Mouse (Mus musculus) kidney, embryonic 15.5 days (tissue): ENCODE measurements around the gene Atp6v0d1. TPM values are rescaled to one million over a fixed set of nuclear protein-coding genes. Genes with fewer than 3 reads are reported as not detected.
"Not testable (repeated sequence)": the region's sequence is repeated elsewhere in the genome, so short reads cannot be mapped to it uniquely, and the experiment has no call there.

ENCODE experiments used
- ATAC-seq: fragments of 200-750 bp; cut with Nextera tagmentation; replicated peaks from 2 replicates; pipeline ENCODE4 v1.8.0; 2017; ENCODE audit warnings: moderate TSS enrichment; ENCODE audit not compliant: low FRiP score
- H3K27ac ChIP-seq: fragments of 300-500 bp; sonication (generic); 2 replicates; pipeline ENCODE4 v1.5.1; 2015; ENCODE audit warnings: mild to moderate bottlenecking, inconsistent platforms
- H3K27me3 ChIP-seq: fragments of 300-500 bp; sonication (generic); 2 replicates; pipeline ENCODE4 v1.6.1; 2015; ENCODE audit warnings: inconsistent platforms
- H3K36me3 ChIP-seq: fragments of 300-500 bp; sonication (generic); 2 replicates; pipeline ENCODE4 v1.6.1; 2015; ENCODE audit warnings: inconsistent platforms
- H3K4me1 ChIP-seq: fragments of 300-500 bp; sonication (generic); 2 replicates; pipeline ENCODE4 v1.6.1; 2015; ENCODE audit warnings: inconsistent platforms
- H3K4me2 ChIP-seq: fragments of 300-500 bp; sonication (generic); 2 replicates; pipeline ENCODE4 v1.6.1; 2015; ENCODE audit warnings: moderate library complexity, mild to moderate bottlenecking, inconsistent platforms
- H3K4me3 ChIP-seq: fragments of 300-500 bp; sonication (generic); replicated peaks from 2 replicates; pipeline ENCODE4 v1.5.1; 2015; ENCODE audit warnings: mild to moderate bottlenecking, inconsistent platforms
- H3K9ac ChIP-seq: fragments of 300-500 bp; sonication (generic); 2 replicates; pipeline ENCODE4 v1.6.1; 2015; ENCODE audit warnings: mild to moderate bottlenecking, inconsistent platforms
- H3K9me3 ChIP-seq: fragments of 300-500 bp; sonication (generic); replicated peaks from 2 replicates; pipeline ENCODE4 v1.6.1; 2016; ENCODE audit warnings: inconsistent platforms
- WGBS: fragments of 180-500 bp; shearing (Covaris S2); methylation state at CpG from one replicate; pipeline ENCODE4 v1.1.7; 2015; ENCODE audit warnings: mixed read lengths; 5-methylcytosine and 5-hydroxymethylcytosine counted together
- polyA plus RNA-seq: library from polyadenylated mRNA; unstranded; fragments of >200 nt; fragmentation: Nextera tagmentation; extraction: Ambion mirVana; gene quantifications from 2 replicates; pipeline ENCODE4 v1.2.1, GENCODE M21; 2015

Atp6v0d1 gene
- polyA plus RNA-seq, 1 experiment from 2014 or later: 88.3 TPM

- Histone ChIP-seq H3K4me1 (peaks cover 47% of the 10 kb centered on the region), H3K4me3 (peak within 1 kb of the TSS; percentile 81), H3K27me3 (no peaks in the 10 kb centered on the region), H3K27ac (peak within 1 kb of the TSS; percentile 95), H3K36me3 (no peaks in the 10 kb centered on the region), H3K9ac (peak within 1 kb of the TSS; percentile 89), H3K9me3 (no peaks in the 10 kb centered on the region), H3K4me2 (peak within 1 kb of the TSS; percentile 83)
- 0% methylated on average over 41 of the region's 42 CpGs for WGBS
- ATAC-seq: peak; percentile 76
These were observed 39.0 kb upstream of the Atp6v0d1 start, which contains the start of gene Ripor1 for GRCm38 (mm10) chr8:105604804-105605381. Gene Ripor1 (plus strand): TSS chr8:105605255.

DNA sequence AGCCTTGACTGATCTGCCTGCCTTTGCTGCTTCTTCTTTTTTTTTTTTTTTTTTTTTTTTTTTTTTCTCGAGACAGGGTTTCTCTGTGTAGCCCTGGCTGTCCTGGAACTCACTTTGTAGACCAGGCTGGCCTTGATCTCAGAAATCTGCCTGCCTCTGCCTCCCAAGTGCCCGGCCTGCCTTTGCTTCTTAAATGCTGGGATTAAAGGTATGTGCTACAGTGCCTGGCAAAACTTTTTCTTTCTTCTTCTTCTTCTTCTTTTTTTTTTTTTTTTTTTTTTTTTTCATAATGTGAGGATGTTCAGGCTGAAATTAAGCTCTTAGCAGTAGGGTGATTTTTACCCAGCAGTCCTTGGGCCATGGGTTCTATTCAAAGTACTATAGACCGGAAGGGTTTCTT lies 36.7 kb upstream of the Atp6v0d1 start:
- WGBS: 80% methylated on average over 3 of the region's 3 CpGs

GRCm38 (mm10) chr8:105601301-105601700 lies 35.5 kb upstream of the Atp6v0d1 start:
- peaks cover 24% of the 10 kb centered on the region for H3K4me1 ChIP-seq
- no peaks in the 10 kb centered on the region for H3K36me3 ChIP-seq
- no peaks in the 10 kb centered on the region for H3K27me3 ChIP-seq
- H3K27ac ChIP-seq: no peak overlapping the region
- no peak overlapping the region for H3K9ac ChIP-seq
- no peak overlapping the region for H3K4me3 ChIP-seq
- 74% methylated on average over 5 of the region's 5 CpGs for WGBS
- H3K9me3 ChIP-seq: no peaks in the 10 kb centered on the region
- ATAC-seq: no peak
- no peak overlapping the region for H3K4me2 ChIP-seq

More for the DNA sequence above, 36.7 kb upstream of the Atp6v0d1 start:
- H3K9ac ChIP-seq, H3K27ac ChIP-seq, H3K4me3 ChIP-seq, H3K36me3 ChIP-seq, H3K27me3 ChIP-seq, H3K4me2 ChIP-seq, ATAC-seq, H3K9me3 ChIP-seq: not testable (repeated sequence)
- H3K4me1 ChIP-seq: peaks cover 28% of the 10 kb centered on the region

DNA sequence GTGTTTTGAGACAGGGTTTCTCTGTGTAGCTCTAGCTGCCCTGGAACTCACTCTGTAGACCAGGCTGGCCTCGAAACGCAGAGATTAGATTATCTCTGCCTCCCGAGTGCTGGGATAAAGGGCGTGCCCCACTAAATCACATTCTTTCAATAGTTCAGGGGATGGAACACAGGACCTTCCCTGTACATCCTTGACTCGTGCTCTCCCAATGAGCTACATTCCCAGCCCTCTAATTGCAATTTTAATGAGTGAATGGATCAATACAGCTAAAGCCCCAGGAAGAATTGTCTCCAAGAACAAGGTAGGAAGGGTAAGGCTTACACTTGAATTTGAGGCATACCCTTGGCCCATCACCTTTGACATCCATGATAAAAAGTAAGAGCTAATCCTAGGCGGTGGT lies 32.9 kb upstream of the Atp6v0d1 start:
- H3K27me3 ChIP-seq: no peaks in the 10 kb centered on the region
- WGBS: 82% methylated on average over 6 of the region's 6 CpGs
- H3K4me1 ChIP-seq: peaks cover 27% of the 10 kb centered on the region
- H3K4me2 ChIP-seq: no peak overlapping the region
- H3K27ac ChIP-seq: no peak overlapping the region
- H3K4me3 ChIP-seq: no peak overlapping the region
- no peaks in the 10 kb centered on the region for H3K36me3 ChIP-seq
- ATAC-seq: no peak
- no peaks in the 10 kb centered on the region for H3K9me3 ChIP-seq
- H3K9ac ChIP-seq: no peak overlapping the region

DNA sequence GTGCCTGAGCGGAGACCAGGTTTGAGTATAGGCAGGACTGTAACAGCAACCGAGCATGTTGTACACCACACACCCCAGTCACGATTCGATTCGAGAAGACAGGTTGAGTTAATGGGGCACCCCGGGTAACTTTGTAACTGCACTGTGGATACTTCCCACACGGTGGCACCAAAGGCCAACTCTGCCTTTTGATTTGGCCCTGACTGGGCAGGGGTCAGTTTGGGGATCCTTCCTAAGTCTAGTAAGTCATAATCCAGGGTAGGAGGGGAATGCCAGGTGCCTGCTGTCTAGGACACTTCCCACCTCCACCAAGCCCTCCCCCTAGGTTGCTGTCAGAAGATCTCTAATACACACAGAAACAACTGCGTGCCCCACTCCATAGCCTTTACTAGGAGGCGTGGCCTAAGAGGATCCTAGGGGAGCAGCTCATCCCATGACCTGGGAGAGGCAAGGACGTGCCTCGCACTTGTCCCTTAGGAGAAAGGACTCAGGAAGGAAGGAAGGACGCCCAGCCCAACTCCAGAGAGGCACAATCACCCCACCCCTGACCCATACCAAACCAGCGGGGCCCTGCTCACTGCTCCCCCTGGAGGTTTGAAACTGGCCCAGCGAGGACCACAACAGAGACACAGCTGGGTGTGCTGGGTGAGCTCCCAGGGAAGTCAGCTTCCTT lies 30.7 kb upstream of the Atp6v0d1 start:
- Histone ChIP-seq H3K9me3 (no peaks in the 10 kb centered on the region), H3K27ac (0 out of 2 replicates have a peak overlapping the region, but pooled peaks have one; percentile 9), H3K36me3 (no peaks in the 10 kb centered on the region), H3K4me1 (peaks cover 30% of the 10 kb centered on the region), H3K4me3 (peak overlapping the region; percentile 29), H3K27me3 (no peaks in the 10 kb centered on the region), H3K4me2 (peak overlapping the region; percentile 57), H3K9ac (no peak overlapping the region)
- 4% methylated on average over 14 of the region's 14 CpGs for WGBS
- ATAC-seq: peak; percentile 72

DNA sequence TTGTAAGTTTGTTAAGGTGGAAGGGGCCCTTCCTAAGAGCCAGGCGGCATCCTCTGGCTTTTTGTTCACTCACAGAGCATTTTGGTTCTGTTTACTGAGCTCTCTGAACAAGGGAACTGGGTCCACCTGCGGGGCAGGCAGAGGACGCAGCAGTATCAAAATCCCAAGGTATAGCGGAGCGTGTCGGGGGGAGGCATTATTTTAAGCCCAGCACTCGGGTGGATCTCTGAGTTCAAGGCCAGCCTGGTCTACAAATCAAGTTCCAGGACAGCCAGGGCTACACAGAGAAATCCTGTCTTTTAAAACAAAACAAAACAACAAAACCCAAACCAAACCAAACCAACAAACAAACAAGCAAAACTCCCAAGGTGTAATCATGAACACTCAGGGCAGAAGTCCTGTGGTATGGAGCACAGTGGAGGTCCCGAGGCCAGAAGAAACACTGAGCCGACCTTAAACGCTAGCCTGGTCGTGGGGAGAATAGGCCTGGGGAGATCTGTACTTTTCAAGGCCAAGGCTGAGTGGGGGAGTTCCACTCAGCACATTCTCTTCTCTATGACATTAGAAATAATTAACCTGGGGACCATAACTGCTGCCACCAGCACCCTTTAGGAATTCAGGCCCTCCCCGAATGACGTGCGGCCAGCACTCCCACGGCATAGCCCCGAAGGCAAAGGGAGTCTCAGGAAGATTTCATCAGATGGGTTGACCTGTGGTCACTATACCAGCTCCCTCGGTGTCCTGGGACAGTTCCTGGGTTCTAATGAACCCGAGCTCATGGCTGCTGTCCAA lies 28.8 kb upstream of the Atp6v0d1 start:
- H3K27me3 ChIP-seq: no peaks in the 10 kb centered on the region
- 60% methylated on average over 18 of the region's 18 CpGs for WGBS
- peak; percentile 67 for ATAC-seq
- H3K4me3 ChIP-seq: peak overlapping the region; percentile 15
- H3K27ac ChIP-seq: peak overlapping the region; percentile 83
- no peaks in the 10 kb centered on the region for H3K36me3 ChIP-seq
- peak overlapping the region; percentile 51 for H3K4me2 ChIP-seq
- H3K9me3 ChIP-seq: no peaks in the 10 kb centered on the region
- 0 out of 2 replicates have a peak overlapping the region, but pooled peaks have one; percentile 17 for H3K9ac ChIP-seq
- H3K4me1 ChIP-seq: peaks cover 30% of the 10 kb centered on the region

DNA sequence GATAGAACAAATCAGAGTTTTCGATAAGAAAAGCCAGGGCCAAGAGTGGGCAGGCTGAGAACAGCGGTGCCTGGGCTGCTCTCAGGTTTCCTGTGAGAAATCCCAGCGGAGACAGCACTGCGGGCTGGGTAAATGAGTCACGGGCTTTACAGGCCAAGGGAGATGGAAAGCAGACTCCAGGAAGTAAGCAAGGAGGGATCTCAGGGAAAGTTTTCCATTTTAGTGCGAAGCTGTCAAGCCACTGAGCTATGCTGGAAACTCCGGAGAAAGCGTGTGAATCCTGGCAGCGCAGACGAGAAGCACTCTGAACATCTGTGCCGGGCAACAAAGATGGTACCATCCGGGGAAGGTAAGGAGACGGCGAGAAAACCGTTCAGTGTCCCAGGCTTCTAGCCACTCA lies 28.0 kb upstream of the Atp6v0d1 start:
- H3K4me3 ChIP-seq: peak overlapping the region; percentile 15
- 0 out of 2 replicates have a peak, but pooled peaks have one; percentile 27 for ATAC-seq

GRCm38 (mm10) chr8:105592431-105592830 lies 26.6 kb upstream of the Atp6v0d1 start:
- no peak overlapping the region for H3K27ac ChIP-seq
- H3K4me2 ChIP-seq: no peak overlapping the region
- H3K4me1 ChIP-seq: peaks cover 30% of the 10 kb centered on the region
- no peak overlapping the region for H3K4me3 ChIP-seq
- no peaks in the 10 kb centered on the region for H3K9me3 ChIP-seq
- H3K36me3 ChIP-seq: no peaks in the 10 kb centered on the region
- no peaks in the 10 kb centered on the region for H3K27me3 ChIP-seq
- no peak for ATAC-seq
- no peak overlapping the region for H3K9ac ChIP-seq
- WGBS: 77% methylated on average over 2 of the region's 2 CpGs

More for the DNA sequence above, 28.0 kb upstream of the Atp6v0d1 start:
- 12% methylated on average over 15 of the region's 15 CpGs for WGBS
- peak overlapping the region; percentile 83 for H3K27ac ChIP-seq
- H3K9me3 ChIP-seq: no peaks in the 10 kb centered on the region
- H3K9ac ChIP-seq: peak overlapping the region; percentile 26; the same call in 1 of the 2 replicates
- H3K4me2 ChIP-seq: peak overlapping the region; percentile 51
- H3K36me3 ChIP-seq: no peaks in the 10 kb centered on the region
- no peaks in the 10 kb centered on the region for H3K27me3 ChIP-seq
- peaks cover 30% of the 10 kb centered on the region for H3K4me1 ChIP-seq

- Histone ChIP-seq H3K4me3 (no peak overlapping the region), H3K9me3 (no peaks in the 10 kb centered on the region), H3K27ac (no peak overlapping the region), H3K9ac (no peak overlapping the region), H3K4me2 (no peak overlapping the region), H3K36me3 (no peaks in the 10 kb centered on the region), H3K4me1 (no peaks in the 10 kb centered on the region), H3K27me3 (no peaks in the 10 kb centered on the region)
- 72% methylated on average over 3 of the region's 3 CpGs for WGBS
- ATAC-seq: no peak
These were observed 13.9 kb upstream of the Atp6v0d1 start for GRCm38 (mm10) chr8:105579719-105580118.

GRCm38 (mm10) chr8:105575538-105575937 lies 9.7 kb upstream of the Atp6v0d1 start:
- WGBS: 52% methylated on average over 3 of the region's 3 CpGs
- no peak for ATAC-seq
- H3K27ac ChIP-seq: no peak overlapping the region

DNA sequence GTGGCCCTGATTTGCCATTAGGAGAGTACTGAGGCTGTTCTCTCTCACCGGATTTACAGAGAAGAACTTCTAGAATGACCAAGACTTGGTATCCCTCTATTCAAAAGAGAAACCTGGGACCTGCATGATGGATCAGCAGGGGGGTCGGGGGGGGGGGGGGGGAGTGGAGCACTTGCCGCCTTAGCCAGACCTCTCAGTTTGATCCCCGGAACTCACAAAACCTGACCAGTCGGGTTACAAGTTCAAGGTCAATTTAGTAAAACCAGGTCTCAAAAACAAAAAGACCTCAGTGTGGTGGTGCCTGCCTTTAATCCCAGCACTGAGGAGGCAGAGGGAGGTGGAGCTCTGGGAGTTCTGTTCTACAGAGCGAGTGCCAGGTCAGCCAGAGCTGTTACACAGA lies 8.9 kb upstream of the Atp6v0d1 start:
- ATAC-seq: no peak
- H3K27me3 ChIP-seq: no peaks in the 10 kb centered on the region
- no peaks in the 10 kb centered on the region for H3K4me1 ChIP-seq
- H3K36me3 ChIP-seq: no peaks in the 10 kb centered on the region
- no peak overlapping the region for H3K4me3 ChIP-seq
- no peak overlapping the region for H3K9ac ChIP-seq
- H3K27ac ChIP-seq: no peak overlapping the region
- 46% methylated on average over 6 of the region's 6 CpGs for WGBS
- no peaks in the 10 kb centered on the region for H3K9me3 ChIP-seq
- no peak overlapping the region for H3K4me2 ChIP-seq

More at GRCm38 (mm10) chr8:105575538-105575937, 9.7 kb upstream of the Atp6v0d1 start:
- H3K4me1 ChIP-seq: no peaks in the 10 kb centered on the region
- H3K4me3 ChIP-seq: no peak overlapping the region
- H3K27me3 ChIP-seq: no peaks in the 10 kb centered on the region
- no peak overlapping the region for H3K9ac ChIP-seq
- no peaks in the 10 kb centered on the region for H3K36me3 ChIP-seq
- no peaks in the 10 kb centered on the region for H3K9me3 ChIP-seq
- no peak overlapping the region for H3K4me2 ChIP-seq

GRCm38 (mm10) chr8:105573427-105573826 lies 7.6 kb upstream of the Atp6v0d1 start:
- H3K9me3 ChIP-seq: no peaks in the 10 kb centered on the region
- H3K4me1 ChIP-seq: no peaks in the 10 kb centered on the region
- no peak for ATAC-seq

More at GRCm38 (mm10) chr8:105573427-105573826, 7.6 kb upstream of the Atp6v0d1 start:
- Histone ChIP-seq H3K4me2 (no peak overlapping the region), H3K4me3 (no peak overlapping the region), H3K27ac (no peak overlapping the region), H3K27me3 (no peaks in the 10 kb centered on the region), H3K36me3 (no peaks in the 10 kb centered on the region), H3K9ac (no peak overlapping the region)
